Mouse (Mus musculus) ES-CJ7 (cell line): ENCODE measurements around the gene Pwwp2b.

ENCODE experiments used
- DNase-seq: peaks from one replicate; pipeline ENCODE4 v3.0.0; 2011; ENCODE audit warnings: low read depth, low spot score

Pwwp2b gene

DNA sequence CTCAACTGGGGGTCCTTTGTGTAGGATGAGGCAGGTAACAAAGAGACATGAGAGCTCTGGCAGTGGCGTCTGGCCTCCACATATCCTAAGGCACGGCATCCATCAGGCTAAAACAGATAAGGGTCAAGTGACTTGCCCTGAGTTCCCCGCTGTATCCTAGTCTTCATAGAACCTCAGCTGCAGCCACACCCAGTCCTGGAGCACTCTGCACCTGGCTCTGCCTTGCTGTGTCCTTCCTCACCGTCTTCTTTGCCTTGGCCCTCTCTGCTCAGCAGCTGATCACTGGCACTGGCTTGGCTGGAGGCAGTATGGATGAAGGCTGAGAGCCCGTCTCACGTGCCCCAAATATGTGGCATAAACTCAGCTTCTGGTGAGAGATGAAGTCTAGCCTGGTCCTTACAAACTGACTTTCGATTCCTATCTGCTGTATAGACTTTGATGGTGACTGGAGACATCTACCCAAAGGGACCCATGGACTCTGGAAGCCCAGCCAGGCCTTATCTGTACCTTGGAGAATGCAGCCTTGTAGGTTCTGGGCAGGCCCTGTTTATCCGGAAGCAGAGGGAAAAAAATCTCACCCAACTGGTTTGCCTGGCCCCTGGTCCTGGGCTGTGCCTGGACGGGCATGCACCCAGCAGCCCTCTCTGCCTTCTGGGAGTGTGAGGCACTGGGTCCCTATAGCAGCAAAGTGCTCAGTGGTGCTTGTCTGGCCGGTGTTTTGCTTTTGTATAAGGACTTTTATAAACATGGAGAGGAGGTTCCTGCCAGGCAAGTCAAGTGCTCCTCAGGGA is 9.7 kb downstream of the Pwwp2b start:
- DNase-seq = no peak

DNA sequence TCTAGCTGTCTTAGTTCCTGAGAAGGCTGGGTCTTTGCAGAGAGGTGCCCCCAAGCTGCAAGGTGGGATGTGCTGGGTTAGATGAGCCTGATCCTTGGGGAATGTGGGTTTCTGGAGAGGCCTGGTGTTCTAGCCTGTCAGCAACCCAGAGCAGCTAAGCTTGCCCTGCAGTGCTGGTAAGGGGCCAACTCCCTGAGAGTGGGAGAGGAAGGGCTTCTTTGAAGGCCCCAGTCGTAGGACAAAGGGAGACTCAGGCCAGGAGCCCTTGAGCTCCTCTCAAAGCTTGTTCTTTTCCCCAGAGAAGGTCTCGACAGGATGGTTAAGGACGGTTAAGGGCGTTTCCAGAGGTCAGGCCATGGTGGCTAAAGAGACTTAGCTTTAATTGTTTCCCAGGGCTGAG is 16.1 kb downstream of the Pwwp2b start:
- DNase-seq = no peak

DNA sequence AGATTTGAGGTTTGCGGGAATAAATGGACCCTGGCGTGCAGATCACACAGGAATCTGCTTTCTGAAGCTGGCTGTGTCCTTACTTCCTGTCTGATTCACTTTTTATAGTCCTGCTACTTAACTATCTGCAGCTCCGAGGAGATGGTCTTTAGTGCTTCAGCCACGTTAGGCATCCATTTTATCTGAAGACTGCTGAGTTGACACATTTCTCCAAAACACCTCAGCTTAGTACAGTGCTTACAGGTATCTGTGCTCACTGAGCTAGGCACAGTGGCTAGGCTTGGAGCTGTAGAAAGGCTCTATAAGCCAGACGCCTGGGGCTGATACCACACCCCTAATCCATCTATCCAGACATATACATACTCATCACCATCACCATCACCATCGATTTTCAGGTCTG is 17.4 kb downstream of the Pwwp2b start:
- DNase-seq = no peak

DNA sequence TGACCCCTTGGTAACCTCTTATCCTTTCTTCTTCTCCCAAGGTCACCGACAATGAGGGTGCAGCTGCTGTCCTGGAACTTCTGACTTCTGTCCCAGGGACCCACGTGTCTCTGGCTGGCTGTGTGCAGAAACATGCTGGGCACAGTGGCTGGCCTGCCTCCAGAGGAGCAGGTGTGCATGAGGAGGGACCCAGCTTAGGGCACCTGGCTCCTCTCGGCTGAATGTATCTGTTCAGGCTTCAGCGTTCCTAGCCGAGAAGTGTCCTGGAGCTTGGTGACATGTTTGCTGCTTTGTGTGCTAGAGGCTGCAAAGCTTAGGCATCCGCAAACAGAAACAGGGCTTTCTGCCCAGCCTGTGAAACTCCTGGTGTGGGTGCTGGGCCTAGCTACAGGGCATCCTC is 18.1 kb downstream of the Pwwp2b start:
- DNase-seq = no peak

DNA sequence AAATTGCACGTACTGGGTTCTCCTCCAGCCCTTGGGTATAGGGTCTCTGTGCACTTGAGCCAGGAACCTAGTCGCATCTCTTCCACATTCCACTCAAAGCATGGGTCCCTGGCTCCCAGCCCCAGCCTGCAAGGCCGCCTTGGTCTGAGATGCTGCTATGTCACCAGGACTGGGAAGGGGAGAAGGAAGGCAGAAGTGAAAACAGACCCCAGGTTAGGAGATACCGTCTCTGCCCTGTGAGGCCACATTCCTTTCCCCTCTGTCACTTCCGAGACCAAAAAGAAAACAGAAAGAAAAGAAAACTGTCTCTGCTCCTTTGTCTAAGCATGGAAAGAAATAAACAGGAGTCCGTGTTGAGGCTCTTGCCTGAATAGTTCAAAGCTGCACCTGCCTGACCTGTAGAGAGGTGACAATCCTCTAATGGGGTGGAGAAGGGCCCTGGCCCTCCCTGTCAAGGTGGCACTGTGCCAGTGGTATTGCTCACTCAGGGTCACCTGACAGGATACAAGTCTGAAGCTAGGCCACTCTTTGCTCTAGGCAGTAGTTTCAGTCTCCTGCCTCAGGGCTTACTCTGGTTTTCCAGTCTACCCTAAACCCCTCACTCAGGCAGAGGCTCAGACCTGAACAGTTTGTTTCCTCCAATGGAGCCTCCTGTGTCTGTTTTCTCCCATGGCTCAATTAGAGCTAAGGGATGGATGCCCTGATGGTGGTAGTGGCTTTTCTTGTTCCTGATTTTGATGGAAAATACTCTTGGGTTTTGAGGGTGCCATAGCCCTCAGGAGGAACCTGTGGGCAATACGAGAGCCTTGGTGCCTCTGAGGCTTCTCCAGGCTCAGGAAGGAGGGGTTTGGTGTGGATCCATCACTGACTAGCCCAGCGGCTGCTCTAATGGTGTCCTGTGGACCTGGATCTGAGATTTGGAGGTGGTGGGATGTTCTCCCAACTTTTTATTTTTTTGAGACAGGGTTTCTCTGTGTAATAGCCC is 18.9 kb downstream of the Pwwp2b start:
- no peak for DNase-seq

DNA sequence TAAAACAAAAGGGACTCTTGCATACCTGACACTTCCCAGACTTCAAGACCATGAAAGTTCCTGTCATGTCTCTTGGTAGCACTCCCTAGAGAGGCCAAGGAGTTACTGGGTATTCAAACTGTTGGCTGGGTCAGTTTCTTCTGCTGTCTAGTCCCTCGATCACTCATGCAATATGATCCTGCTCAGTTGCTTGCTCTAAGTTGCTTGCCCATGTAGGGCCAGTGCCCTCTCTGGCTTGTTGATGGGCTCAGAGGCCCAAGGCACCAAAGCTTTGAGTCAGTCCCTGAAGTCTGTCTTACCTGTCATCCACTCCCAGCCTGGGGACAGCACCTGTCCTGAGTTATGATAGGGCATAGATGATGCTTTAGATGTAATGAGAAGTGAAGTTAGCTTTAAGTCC is 22.5 kb downstream of the Pwwp2b start:
- DNase-seq = no peak

DNA sequence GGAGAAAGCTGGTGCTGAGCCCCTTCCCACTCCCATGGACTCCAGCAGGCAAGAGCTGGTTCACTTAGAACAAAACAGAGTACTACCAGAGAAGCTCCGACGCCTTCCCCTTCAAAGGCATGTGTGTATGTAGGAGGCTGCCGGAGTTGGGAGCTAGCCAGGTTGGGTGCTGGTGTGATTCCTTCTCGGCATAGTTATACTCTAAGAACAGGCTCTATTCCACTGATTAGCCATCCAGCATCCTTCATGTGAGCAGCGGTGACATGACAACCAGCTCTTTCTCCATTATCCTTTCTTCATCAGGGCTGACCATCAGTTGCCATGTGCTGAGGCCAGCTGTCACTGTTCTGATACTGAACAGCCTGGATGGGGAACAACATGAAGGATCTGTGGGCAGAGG is 23.6 kb downstream of the Pwwp2b start:
- DNase-seq = no peak

DNA sequence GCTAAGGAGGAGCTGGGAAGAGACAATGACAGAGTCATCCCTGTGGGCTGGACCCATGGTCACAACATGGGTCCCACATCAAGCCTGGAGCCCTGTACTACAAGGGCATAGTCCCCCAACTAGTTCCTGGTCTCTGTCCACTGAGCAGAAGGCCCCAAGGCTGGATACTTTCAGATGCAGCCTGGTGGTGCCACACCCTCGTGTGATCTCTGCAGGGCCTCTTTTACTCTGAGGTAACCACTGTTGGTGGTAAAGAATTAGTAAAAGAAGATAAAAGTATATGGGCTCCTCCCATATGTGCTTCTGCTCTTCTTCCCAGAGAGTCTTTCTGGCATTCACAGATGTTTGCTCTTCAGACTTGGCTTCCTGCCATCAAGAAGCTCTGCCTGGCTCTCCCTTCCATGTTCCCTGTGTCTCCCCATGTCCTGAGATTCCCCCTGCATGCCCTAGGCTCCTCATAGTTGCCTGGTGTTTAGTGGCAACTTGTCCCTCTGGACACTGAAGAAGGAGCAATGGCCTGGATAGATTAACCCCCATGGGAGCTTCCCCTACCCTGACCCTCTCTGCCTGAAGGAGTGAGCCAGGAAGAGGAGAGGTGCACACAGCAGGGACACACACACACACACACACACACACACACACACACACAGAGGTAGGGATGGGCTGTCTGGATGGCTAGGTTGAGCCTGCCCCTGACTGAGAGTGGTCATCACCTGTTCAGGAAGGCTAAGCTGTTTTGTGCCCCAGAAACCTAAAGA is 24.5 kb downstream of the Pwwp2b start:
- no peak for DNase-seq

DNA sequence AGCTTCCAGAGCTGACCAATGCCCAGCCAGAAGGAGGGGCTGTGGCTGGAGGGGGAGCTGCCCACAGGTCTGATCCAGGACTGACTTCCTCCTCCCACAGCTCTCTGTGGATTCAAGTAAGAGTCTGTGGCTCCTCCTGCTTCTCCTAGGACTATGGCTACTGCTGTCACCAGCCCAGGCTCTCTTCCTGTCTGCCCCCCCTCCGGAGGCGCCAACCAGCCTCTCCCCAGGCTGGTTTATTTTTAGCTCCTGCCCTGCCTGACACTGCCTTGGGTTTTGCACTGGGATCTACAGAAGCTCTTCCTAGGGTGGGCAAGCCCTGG is 25.1 kb downstream of the Pwwp2b start:
- DNase-seq = no peak

DNA sequence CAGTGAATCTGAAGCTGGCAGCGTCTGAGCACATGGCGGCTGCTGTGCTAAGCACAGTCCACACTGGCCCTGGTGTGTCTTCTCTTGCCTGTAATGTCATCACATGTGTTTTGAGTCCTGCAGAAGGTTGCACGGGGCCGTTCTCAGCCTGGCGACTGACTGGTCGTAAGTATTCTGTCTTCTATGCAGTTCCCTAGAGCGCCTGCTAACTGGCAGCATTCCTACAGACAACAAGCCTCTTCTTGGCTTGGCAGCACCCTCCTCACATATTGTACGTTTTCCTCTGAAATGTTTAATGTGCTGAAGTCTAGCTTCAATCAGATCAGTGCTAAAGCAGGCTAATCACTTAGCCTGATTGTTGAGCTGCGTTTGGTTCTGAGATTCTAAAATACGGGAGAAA is 27.3 kb downstream of the Pwwp2b start:
- DNase-seq = no peak

DNA sequence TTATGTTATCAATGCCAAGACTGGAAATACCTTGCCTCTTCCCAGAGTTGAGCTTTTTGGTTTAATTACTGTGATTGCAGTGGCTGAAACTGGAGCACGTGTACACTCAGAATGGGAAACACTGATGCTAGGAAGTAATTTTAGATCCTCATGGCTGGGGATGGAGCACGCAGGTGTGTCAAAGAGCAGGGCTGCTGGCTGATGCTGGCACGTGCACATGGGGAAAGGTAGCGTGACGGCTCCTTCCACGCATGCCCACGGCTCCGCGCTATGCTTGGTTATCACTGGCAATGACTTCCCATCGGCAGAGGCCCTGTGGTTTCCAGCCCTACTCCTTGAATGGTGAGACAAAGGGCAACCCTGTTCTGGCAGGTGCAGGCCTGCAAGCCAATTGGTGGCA is 27.9 kb downstream of the Pwwp2b start:
- DNase-seq = no peak

DNA sequence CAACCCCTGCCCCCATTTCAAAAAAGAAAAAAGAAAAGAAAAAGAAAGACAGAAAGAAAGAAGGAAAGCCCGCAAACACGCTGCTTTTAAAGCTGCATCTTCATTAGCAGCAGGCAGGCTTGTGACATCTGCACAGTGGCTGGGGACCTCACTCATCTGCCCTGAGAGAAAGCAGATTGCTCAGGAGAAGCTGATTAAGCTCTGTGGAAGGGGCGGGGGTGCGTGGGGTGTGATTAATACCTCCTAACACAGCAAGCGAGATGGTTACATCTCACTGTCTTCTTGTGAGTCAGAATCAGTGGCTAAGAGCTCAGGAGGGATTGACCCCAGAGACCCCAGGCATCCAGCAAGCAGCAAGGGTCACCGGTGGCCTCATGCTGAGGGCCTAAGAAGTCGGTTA is 29.3 kb downstream of the Pwwp2b start:
- DNase-seq = no peak

DNA sequence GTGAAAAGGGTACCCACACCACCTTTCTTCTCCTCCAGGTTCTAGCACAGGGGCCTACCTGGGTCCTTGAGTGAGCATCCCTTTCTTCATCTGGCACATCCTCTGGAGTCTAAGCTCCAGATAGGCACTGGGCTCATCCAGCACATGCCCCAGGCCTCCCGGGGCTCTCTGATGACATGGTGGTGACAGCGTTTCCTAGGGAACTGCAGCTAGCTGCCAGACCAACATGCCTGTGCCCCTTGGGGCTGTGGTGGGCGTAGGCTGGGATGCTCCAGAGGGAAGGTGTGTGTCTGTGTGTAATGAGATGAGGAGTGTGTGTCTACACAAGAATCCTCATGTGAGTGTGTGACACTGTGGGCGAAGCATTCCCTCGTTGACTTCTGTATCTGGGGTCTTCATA is 31.3 kb downstream of the Pwwp2b start:
- DNase-seq = no peak

DNA sequence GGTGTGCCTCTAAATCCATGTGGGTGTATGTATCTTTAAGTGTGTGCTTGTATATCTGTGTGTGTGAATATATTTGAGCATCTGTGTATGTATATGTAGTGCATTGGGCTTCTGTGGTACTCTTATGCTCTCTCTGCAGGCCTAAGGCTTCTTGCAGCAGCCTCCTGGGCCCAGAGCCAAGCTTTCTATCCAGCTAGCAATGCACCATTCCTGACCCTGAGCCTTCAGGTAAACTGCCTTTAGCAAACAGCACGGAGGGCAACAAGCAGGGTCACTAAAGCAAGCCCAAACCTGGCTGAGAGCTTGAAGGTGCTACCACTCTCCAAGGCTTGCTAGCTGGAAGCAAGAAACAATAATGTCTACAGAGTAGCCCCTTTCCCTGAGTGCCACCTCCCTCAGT is 31.8 kb downstream of the Pwwp2b start:
- DNase-seq = no peak

DNA sequence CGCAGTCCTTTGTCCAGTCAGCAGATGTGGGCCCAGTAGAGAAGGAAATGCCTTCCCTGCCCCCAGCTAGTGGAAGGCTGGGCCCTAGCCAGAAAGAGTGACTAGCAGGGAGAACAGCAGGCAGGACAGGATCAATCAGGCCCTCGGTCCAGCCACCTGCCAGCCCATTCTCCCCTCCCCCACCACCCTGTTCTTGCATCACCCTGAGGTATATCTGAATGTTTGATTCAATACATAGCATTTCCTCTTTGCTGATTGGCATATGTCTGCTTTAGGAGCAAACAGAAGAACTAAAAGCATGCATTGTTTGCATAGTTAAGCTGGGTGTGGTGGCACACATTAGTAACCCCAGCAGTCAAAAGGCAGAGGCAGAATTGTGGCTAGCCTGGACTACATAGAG is 32.9 kb downstream of the Pwwp2b start:
- no peak for DNase-seq

DNA sequence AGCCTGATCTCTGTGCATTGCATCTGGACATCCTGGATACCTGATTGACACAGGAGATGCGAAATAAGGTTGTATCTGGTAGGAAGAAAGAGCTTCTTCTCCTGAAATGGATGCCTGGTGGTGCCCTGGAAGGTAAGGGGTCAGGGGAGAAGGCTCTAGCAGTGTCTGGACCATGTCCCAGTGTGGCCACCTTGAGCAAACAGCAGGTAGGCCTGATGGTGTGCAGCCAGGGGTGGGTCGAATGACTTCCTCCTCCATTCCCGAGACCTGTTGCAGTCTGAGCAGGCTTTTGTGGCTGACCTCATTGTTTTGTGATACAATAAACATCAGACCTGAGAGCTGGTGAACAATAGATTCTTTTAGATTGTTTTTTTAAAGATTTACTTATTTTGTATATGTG is 33.8 kb downstream of the Pwwp2b start:
- no peak for DNase-seq

DNA sequence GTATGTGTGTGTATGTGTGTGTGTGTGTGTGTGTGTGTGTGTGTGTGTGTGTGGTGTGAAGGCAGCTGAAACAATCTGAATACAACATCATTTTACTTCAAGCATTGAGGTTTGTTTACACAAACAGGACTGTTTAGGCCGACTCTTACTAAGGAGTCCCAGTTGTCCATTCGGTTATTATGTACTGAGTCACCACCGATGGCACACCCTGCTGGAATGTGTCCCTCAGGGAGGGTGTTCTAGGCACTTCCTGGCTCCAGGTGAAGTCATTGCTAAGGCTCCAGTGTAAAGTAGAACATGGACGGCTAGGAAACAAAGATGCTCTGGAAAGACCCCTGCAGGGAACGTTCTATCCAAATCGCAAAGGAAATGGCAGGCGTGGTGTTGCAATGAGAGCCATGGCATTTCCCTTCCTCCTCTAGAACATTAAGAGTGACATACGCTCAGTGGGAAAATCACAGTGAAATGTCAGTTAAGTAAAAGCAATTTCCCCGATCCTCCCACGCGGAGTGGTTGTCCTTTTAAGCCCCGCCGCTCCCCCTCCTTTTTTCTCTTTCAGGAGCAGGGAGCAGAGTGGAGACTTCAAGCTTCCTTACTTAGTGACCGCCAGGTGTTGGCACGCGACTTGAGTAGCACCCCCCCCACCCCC is 37.1 kb downstream of the Pwwp2b start:
- DNase-seq = no peak

DNA sequence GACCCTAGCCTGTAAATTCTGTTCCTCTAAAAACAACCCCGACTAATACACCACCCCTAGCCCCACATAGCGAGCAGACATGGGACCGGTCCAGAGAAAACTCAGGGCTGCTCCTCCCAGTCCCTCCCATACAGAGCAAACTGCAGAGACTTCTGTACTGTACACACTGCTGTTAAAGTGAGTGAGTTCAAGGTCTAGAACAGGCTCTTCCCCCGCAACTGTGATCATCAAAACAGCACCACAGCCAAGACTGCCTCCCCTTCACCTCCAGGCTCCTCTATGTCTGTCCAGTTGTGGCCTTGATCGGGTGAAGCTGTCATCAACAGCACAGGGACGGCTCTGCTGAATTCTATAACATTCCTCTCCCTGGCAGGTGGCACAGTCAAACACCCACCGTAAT is 40.3 kb downstream of the Pwwp2b start:
- no peak for DNase-seq

DNA sequence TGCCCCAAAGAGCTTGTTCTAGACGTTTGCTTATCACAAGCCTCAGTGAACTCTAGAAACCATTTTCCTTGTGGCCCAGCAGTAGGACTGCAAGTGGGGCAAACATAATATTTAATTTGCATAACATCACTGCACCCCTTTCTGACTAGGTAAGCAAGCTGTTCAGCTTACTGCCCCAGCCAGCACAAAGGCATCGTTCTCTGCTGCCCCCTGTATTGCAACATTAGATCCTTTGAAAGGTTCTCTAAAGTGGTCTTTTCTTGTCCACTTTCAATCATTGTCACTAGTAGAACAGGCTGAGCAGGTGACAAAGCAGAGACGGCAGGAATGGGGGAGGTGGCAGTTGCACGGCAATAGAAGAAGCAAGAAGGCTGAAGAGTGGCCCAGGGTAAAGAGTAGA is 45.1 kb downstream of the Pwwp2b start:
- DNase-seq = no peak

DNA sequence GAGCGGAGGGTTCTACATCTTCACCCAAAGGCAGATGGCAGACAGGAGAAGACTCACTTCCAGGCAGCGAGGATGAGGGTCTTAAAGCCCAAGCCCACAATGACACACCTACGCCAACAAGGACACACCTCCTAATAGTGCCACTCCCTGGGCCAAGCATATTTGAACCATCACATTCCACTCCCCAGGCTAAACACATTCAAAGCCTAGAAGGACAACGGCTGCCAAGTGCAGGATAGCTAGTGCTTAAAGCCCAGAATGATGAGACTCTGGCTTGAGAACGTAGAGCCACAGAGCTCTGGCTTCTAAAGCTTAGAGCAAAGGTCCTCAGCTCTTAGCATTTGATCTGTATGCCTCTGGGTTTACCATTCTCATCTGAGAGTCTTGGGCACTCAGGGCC is 45.8 kb downstream of the Pwwp2b start:
- DNase-seq = no peak

DNA sequence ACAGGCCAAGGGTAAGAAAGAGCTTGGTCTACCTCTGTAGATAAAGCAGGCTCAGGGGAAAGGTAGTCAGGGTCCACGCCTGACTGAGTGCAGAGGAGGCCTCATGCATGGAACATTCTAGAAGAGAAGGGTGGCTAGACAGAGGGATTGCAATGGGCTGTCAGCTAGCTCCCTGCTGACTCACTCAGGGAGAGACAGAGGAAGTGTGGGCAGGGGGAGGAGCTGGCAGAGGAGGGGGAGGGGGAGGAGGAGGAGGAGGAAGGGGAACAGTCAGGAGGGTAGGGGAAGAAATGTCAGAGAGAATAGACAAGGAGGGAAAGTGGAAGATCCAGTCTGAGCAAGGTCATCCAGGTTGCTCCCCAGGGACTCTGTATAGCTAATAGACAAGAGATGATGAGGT is 47.4 kb downstream of the Pwwp2b start:
- DNase-seq = peak; percentile 31
